Mouse (Mus musculus) ES-E14 (cell line): Measurements from ENCODE around the gene Tsr3. TPM values are rescaled to one million over a fixed set of nuclear protein-coding genes. Genes with fewer than 3 reads are reported as not detected.

ENCODE experiments used
- DNase-seq: peaks from one replicate; pipeline ENCODE4 v3.0.0-alpha.2; 2013; ENCODE audit warnings: low read depth, low spot score
- H3K27ac ChIP-seq: 2 replicates; pipeline ENCODE4 v1.5.1; 2012; ENCODE audit warnings: low read depth, mild to moderate bottlenecking, low read length, moderate library complexity, mixed read lengths; ENCODE audit not compliant: poor library complexity, insufficient read depth, severe bottlenecking
- H3K36me3 ChIP-seq: 2 replicates; pipeline ENCODE4 v1.6.1; 2012; ENCODE audit warnings: mild to moderate bottlenecking, low read length, moderate library complexity, mixed read lengths; ENCODE audit not compliant: control insufficient read depth, poor library complexity, insufficient read depth, severe bottlenecking
- H3K4me1 ChIP-seq, 2 experiments: fragments of 150-350 bp in 1 of 2; sonication (generic) in 1 of 2; 2 replicates each; pipeline ENCODE4 v1.6.1; 2012; ENCODE audit warnings: low read length in 2 of 2, mild to moderate bottlenecking in 1 of 2, mixed read lengths in 1 of 2; ENCODE audit not compliant: control insufficient read depth in 2 of 2, insufficient read depth in 2 of 2, poor library complexity in 1 of 2
- H3K4me3 ChIP-seq, 2 experiments: fragments of 150-350 bp in 1 of 2; sonication (generic) in 1 of 2; 2 replicates each; pipeline ENCODE4 v1.5.1; 2012; ENCODE audit warnings: low read length in 2 of 2, low read depth in 1 of 2, mild to moderate bottlenecking in 1 of 2, mixed read lengths in 1 of 2; ENCODE audit not compliant: insufficient read depth in 1 of 2, poor library complexity in 1 of 2, severe bottlenecking in 1 of 2
- H3K9ac ChIP-seq: 2 replicates; pipeline ENCODE4 v1.6.1; 2012; ENCODE audit warnings: low read depth, mild to moderate bottlenecking, low read length, mixed read lengths; ENCODE audit not compliant: poor library complexity, insufficient read depth, severe bottlenecking
- H3K9me3 ChIP-seq: fragments of 150-350 bp; sonication (generic); 2 replicates; pipeline ENCODE4 v1.6.1; 2012; ENCODE audit warnings: low read depth, mild to moderate bottlenecking, low read length; ENCODE audit not compliant: control insufficient read depth, insufficient read depth
- CHD2 ChIP-seq: IDR thresholded peaks from 2 replicates; pipeline ENCODE4 v1.6.1; 2014; ENCODE audit warnings: mild to moderate bottlenecking, low read depth, low read length, inconsistent platforms
- HCFC1 ChIP-seq: IDR thresholded peaks from 2 replicates; pipeline ENCODE4 v1.6.1; 2012; ENCODE audit warnings: low read length, inconsistent platforms, borderline replicate concordance; ENCODE audit not compliant: insufficient read depth
- MAFK ChIP-seq: IDR thresholded peaks from 2 replicates; pipeline ENCODE4 v1.6.1; 2014; ENCODE audit warnings: mild to moderate bottlenecking, low read depth, low read length, inconsistent platforms; ENCODE audit not compliant: insufficient read depth
- ZC3H11A ChIP-seq: IDR thresholded peaks from 2 replicates; pipeline ENCODE4 v1.6.1; 2012; ENCODE audit warnings: low read depth, mild to moderate bottlenecking, inconsistent platforms, low read length, borderline replicate concordance
- ZNF384 ChIP-seq: IDR thresholded peaks from 2 replicates; pipeline ENCODE4 v1.6.1; 2012; ENCODE audit warnings: low read depth, low read length, inconsistent platforms
- in situ Hi-C, 2 experiments: fragments of 600-800 bp; cut with MboI; formaldehyde crosslinking; loops; one replicate each; pipeline ENCODE4 v1.15.1; 2025; ENCODE audit warnings: low sequenced_read_pairs in 2 of 2, inconsistent platforms in 1 of 2; ENCODE audit not compliant: unreplicated experiment in 2 of 2
- total RNA-seq: library from RNA; depleted of rRNA; stranded (reverse); fragments of 300-350 nt; gene quantifications from 2 replicates; pipeline ENCODE4 v1.2.3, GENCODE M21; 2012

The Tsr3 gene
- total RNA-seq, 1 experiment, result 34.9 TPM

DNA sequence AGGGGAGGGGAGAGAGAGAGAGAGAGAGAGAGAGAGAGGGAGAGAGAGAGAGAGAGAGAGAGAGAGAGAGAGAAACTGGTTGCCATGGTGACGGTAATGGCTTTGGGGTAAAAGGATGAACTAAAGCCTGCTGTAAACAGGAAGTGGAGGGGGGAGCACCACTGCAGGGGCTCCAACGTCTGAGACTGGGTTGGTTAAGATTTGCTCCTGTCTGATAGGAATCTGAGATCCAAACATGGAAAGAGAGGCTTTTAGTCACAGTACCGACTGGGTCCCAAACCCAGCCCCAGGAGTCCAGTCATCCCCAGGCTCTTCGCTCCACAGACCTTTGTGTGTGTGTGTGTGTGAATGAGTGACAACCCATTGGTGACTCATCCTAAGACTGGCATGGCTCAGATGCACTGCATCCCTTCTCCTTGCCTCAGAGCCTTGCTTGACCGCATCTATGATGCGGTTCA lies 17.9 kb downstream of the Tsr3 start:
- in situ Hi-C loops, result no loop called here
- no peak for DNase-seq
- Histone ChIP-seq H3K4me1 (peaks cover 0 to 12% of the 10 kb centered on the region in 2 experiments; a peak in 1 of 4 replicates), H3K9me3 (no peaks in the 10 kb centered on the region), H3K36me3 (peaks cover 13% of the 10 kb centered on the region), H3K9ac (no peak overlapping the region), H3K27ac (no peak overlapping the region), H3K4me3 (no peak overlapping the region)
- TF ChIP-seq MAFK, result no peak
- TF ChIP-seq HCFC1, result no peak

DNA sequence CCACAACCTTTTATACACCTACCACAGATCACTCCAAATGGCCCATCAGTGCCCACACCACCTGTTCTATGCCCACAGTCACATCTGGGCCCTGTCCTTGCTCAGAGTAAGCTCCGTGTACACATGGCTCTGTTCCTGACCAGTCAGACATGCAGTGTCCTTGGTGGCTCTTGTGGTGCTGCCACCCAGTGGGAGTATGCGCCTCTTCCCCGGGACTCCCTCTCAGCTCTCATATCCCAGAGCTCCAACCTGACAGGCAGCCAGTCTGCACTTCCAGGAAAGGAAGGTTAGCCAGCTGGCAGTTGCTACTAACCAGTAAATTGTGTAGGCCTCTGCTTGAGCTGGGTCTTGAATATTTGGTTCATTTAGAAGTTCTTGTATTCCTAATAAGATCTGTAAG lies 24.5 kb downstream of the Tsr3 start:
- TF ChIP-seq ZC3H11A (no peak), MAFK (no peak), CHD2 (no peak), HCFC1 (no peak), ZNF384 (no peak)
- H3K36me3 ChIP-seq, result peaks cover 72% of the 10 kb centered on the region
- H3K4me3 ChIP-seq, result no peak overlapping the region
- DNase-seq, result no peak
- no peak overlapping the region for H3K27ac ChIP-seq
- no peak overlapping the region for H3K9ac ChIP-seq
- in situ Hi-C loops, result no loop called here
- no peaks in the 10 kb centered on the region for H3K9me3 ChIP-seq
- peaks cover 0 to 3% of the 10 kb centered on the region in 2 experiments; a peak in 1 of 4 replicates for H3K4me1 ChIP-seq

DNA sequence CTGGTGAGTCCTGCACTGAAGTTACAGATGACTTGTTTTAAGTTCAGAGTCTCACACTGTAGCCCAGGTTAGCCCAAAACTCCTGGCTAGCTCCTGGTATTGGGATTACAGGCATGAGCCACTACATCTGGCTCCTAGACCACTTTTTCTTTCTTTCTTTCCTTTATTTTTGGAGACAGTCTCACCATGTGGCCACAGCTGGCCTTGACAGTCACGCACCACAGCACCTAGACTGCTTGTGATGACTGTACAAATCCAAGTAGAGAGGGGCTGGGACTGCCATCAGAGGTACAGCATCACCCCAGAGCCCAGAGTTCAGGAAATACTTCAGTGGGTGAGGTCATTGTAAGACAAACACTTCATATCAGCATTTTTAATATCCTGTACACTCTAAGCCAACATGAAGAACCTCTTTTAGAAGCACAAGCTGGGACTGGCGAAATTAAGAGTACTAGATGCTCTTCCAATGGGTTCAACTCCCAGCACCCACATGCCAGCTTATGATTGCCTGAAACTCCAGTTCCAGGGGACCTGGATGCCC lies 30.9 kb downstream of the Tsr3 start:
- peaks cover 41% of the 10 kb centered on the region for H3K36me3 ChIP-seq
- DNase-seq, result no peak
- H3K4me1 ChIP-seq, result peaks cover 0 to 14% of the 10 kb centered on the region in 2 experiments; a peak in 1 of 4 replicates
- peak overlapping the region; percentile 6; the same call in 1 of the 2 replicates for H3K9ac ChIP-seq
- no peaks in the 10 kb centered on the region for H3K9me3 ChIP-seq
- in situ Hi-C loops, result no loop called here
- no peak overlapping the region for H3K27ac ChIP-seq
- TF ChIP-seq CHD2, result no peak
- no peak for TF ChIP-seq HCFC1
- no peak for TF ChIP-seq ZC3H11A
- TF ChIP-seq ZNF384, result no peak
- TF ChIP-seq MAFK, result no peak
- peak overlapping the region in 1 of 2 experiments; percentile 94; a peak in 1 of 4 replicates for H3K4me3 ChIP-seq

DNA sequence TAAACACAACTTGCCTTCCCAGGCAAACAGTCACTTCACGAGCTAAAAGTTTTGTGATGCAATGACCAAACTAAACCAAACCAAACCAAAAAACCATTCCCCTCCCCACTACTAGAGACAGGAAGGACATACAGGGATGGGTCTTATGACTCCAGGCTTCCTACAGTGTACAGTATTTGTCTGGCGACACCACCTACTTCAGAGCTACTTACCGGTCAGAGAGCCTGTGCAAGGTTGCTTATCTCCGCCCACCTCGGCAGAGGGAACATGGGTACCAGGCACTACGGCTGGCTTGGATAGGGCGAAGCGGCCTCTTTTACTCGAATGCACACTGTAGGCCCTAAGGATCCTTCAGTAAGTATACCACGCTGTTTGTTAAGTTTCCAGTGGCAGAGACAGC lies 32.4 kb downstream of the Tsr3 start:
- Histone ChIP-seq H3K36me3 (peaks cover 28% of the 10 kb centered on the region), H3K9me3 (no peaks in the 10 kb centered on the region), H3K4me1 (peaks cover 0 to 14% of the 10 kb centered on the region in 2 experiments; a peak in 1 of 4 replicates), H3K4me3 (peak overlapping the region; percentile 87 to 94), H3K9ac (peak overlapping the region; percentile 96), H3K27ac (peak overlapping the region; percentile 97; the same call in 1 of the 2 replicates)
- TF ChIP-seq CHD2, result no peak
- no peak for TF ChIP-seq HCFC1
- TF ChIP-seq ZC3H11A, result no peak
- no peak for TF ChIP-seq ZNF384
- TF ChIP-seq MAFK, result no peak
- in situ Hi-C loops, result no loop called here
- DNase-seq, result no peak
